ENCODE assay signal across 1 mouse cellular context in the genomic region with DNA sequence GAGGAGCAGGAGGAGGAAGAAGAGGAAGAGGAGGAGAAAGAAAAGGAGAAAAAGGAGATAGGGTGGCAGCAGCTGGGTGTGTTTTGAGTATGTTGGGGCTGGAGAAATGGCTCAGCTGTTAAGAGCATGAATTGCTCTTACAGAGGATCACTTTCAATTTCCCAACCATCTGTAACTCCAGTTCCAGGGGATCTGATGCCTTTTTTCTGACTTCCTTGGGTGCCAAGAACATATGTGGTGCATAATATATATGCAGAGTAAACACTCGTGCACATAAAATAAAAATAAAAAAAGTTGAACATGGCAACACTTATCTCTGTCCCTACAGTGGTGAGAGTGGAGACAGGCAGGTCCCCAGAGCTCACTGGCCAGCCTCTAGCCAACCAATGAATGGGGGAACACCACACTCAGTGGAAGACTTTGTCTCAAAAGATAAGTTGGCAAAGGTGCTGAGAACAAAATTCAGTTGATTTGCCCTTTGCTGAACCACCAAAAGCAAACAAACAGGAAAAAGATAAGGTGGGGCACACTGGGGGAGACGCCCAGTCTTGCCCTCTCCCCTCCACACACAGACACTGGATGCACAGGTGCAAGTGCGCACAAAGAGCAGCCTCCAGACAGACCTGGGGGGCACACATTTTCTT.
TF ChIP-seq lines count a peak whose summit lies in the region.

No protein-coding gene starts in this region.

TF ChIP-seq in MEL, 35 proteins besides CTCF, POLR2A, EP300 and RAD21:
- TF ChIP-seq TCF12 (IDR thresholded peaks at IDR 0.05; ENCODE audit: low read depth, low read length), result peak; percentile 86
- peak; percentile 84 for TF ChIP-seq ETS1 (IDR thresholded peaks at IDR 0.05; ENCODE audit: low read depth, low read length)
- TF ChIP-seq CHD2 (IDR thresholded peaks at IDR 0.05; ENCODE audit: low read length), result no peak
- TF ChIP-seq GATA1 (IDR thresholded peaks at IDR 0.05; ENCODE audit: low read depth, low read length), result peak; percentile 92
- TF ChIP-seq ZC3H11A (IDR thresholded peaks at IDR 0.05; ENCODE audit: low read depth, low read length), result no peak
- TF ChIP-seq SMC3 (IDR thresholded peaks at IDR 0.05; ENCODE audit: low read depth, low read length), result no peak
- TF ChIP-seq MEF2A (IDR thresholded peaks at IDR 0.05; ENCODE audit: extremely low read depth, insufficient replicate concordance, low read depth, low read length, poor library complexity, severe bottlenecking), result no peak
- no peak for TF ChIP-seq POLR2AphosphoS5 (IDR thresholded peaks at IDR 0.05; ENCODE audit: borderline replicate concordance, low read depth, low read length)
- no peak for TF ChIP-seq USF2 (IDR thresholded peaks at IDR 0.05; ENCODE audit: borderline replicate concordance in 1 of 2, insufficient read depth in 1 of 2, low read depth in 1 of 2, low read length in 2 of 2)
- TF ChIP-seq USF1 (IDR thresholded peaks at IDR 0.05; ENCODE audit: low read depth, low read length), result no peak
- 0 out of 2 replicates have a peak, but pooled peaks have one; percentile 13 for TF ChIP-seq ELF1 (IDR thresholded peaks at IDR 0.05; ENCODE audit: low read depth, low read length)
- peak; percentile 85 for TF ChIP-seq SIN3A (IDR thresholded peaks at IDR 0.05; ENCODE audit: low read length)
- peak; percentile 45; the same call in 1 of the 2 replicates for TF ChIP-seq MYC (IDR thresholded peaks at IDR 0.05; ENCODE audit: low read depth, low read length)
- peak; percentile 52; the same call in 1 of the 2 replicates for TF ChIP-seq NELFE (IDR thresholded peaks at IDR 0.05; ENCODE audit: low read depth, low read length)
- no peak; the same call in 1 of the 2 replicates for TF ChIP-seq KAT2A (conservative IDR thresholded peaks at IDR 0.05; ENCODE audit: low read depth, low read length)
- TF ChIP-seq TAL1 (IDR thresholded peaks at IDR 0.05; ENCODE audit: low read length), result peak; percentile 60
- no peak for TF ChIP-seq E2F4 (IDR thresholded peaks at IDR 0.05; ENCODE audit: borderline replicate concordance, low read depth, low read length)
- peak; percentile 89 for TF ChIP-seq MYB (IDR thresholded peaks at IDR 0.05; ENCODE audit: low read depth, low read length)
- peak; percentile 24; the same call in 1 of the 2 replicates for TF ChIP-seq ZMIZ1 (IDR thresholded peaks at IDR 0.05; ENCODE audit: low read depth, low read length)
- TF ChIP-seq CHD1 (IDR thresholded peaks at IDR 0.05; ENCODE audit: low read depth, low read length), result no peak
- TF ChIP-seq MXI1 (IDR thresholded peaks at IDR 0.05; ENCODE audit: low read depth, low read length), result peak; percentile 63
- TF ChIP-seq TBP (IDR thresholded peaks at IDR 0.05; ENCODE audit: low read depth, low read length), result no peak
- TF ChIP-seq HCFC1 (IDR thresholded peaks at IDR 0.05; ENCODE audit: low read depth, low read length), result peak; percentile 53
- peak; percentile 50; the same call in 1 of the 2 replicates for TF ChIP-seq BHLHE40 (IDR thresholded peaks at IDR 0.05; ENCODE audit: borderline replicate concordance, low read depth, low read length)
- TF ChIP-seq JUND (IDR thresholded peaks at IDR 0.05; ENCODE audit: low read depth, low read length), result no peak
- TF ChIP-seq GABPA (IDR thresholded peaks at IDR 0.05; ENCODE audit: low read depth, low read length), result no peak
- TF ChIP-seq ZNF384 (IDR thresholded peaks at IDR 0.05; ENCODE audit: low read depth, low read length), result peak; percentile 85
- peak; percentile 82 for TF ChIP-seq RCOR1 (IDR thresholded peaks at IDR 0.05; ENCODE audit: low read depth, low read length)
- TF ChIP-seq POLR2AphosphoS2 (IDR thresholded peaks at IDR 0.05; ENCODE audit: low read length), result peak; percentile 74
- TF ChIP-seq MAZ (IDR thresholded peaks at IDR 0.05; ENCODE audit: low read depth, low read length), result peak; percentile 81
- no peak for TF ChIP-seq ZKSCAN1 (IDR thresholded peaks at IDR 0.05; ENCODE audit: low read depth, low read length)
- peak; percentile 23; the same call in 1 of the 2 replicates for TF ChIP-seq MAX (IDR thresholded peaks at IDR 0.05; ENCODE audit: low read length)
- no peak for TF ChIP-seq UBTF (IDR thresholded peaks at IDR 0.05; ENCODE audit: borderline replicate concordance, insufficient read depth, low read depth, low read length)
